ENCODE assay signal across 9 mouse cellular contexts in the genomic region with DNA sequence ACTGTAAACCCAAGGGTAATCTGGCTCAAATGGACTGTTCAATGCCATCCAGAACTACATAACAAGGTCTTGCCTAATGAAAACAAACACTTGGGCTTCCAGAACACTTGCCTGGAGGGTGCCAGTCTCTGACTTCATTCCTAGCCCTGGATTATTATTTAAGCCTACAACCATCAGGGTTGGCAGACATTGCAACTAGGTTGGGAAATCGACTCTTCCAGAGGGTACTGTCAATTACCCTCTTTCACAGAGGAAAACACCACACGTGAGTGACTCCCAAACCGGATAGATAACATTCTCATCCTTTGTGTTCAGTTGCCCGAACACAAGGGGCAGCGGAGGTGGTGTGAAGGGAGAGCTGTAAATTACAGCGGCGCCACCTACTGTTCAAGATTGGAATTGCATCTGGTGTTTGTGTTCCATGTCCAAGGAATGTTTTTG. TPM values are rescaled to one million over a fixed set of nuclear protein-coding genes. Genes with fewer than 3 reads are reported as not detected.
DNase-seq lines count a peak whose midpoint lies in the region; ATAC-seq and TF ChIP-seq lines count a peak whose summit lies in the region.
"Had no signal": no experiment of that assay in that cellular context is flagged by ENCODE, and none has a peak within 500 bp of the region (broad histone marks: within the 10 kb centered on the region; RNA-seq: fewer than 3 reads in every experiment).

No protein-coding gene starts in this region.

- no peaks in the 10 kb centered on the region for H3K9me3 ChIP-seq in G1E (replicated peaks)
- H3K9me3 ChIP-seq in forebrain, embryonic 13.5 days (replicated peaks) = no peaks in the 10 kb centered on the region
- H3K9me3 ChIP-seq in hindbrain, embryonic 11.5 days (ENCODE audit: control insufficient read depth, low read length) = 0 out of 2 replicates have a peak, but pooled peaks cover 3% of the 10 kb centered on the region

- H3K9ac ChIP-seq in forebrain, embryonic 13.5 days = no peak overlapping the region
- H3K9ac ChIP-seq in hindbrain, embryonic 11.5 days (ENCODE audit: low read depth, low read length) = no peak overlapping the region

- no peak for ATAC-seq in G1E (ENCODE audit: extremely low read depth, insufficient number of reproducible peaks, low FRiP score, poor library complexity, severe bottlenecking)
- ATAC-seq in forebrain, embryonic 13.5 days = peak; percentile 58; the same call in 1 of the 2 replicates
- peak; percentile 43; the same call in 1 of the 2 replicates for ATAC-seq in hindbrain, embryonic 11.5 days (ENCODE audit: low FRiP score)
- ATAC-seq in megakaryocyte progenitor cell, adult 5-6 weeks (replicated peaks; ENCODE audit: poor library complexity) = peak; percentile 99

- H3K27ac ChIP-seq in forebrain, embryonic 13.5 days = no peak overlapping the region
- no peak overlapping the region for H3K27ac ChIP-seq in hindbrain, embryonic 11.5 days (ENCODE audit: low read depth, low read length)

- peak; percentile 14; the same call in 1 of the 2 replicates for TF ChIP-seq CTCF in G1E (IDR thresholded peaks at IDR 0.05; ENCODE audit: low read depth, low read length)

- H3K4me1 ChIP-seq in G1E (ENCODE audit: insufficient read depth, low read depth, low read length) = no peaks in the 10 kb centered on the region
- H3K4me1 ChIP-seq in forebrain, embryonic 13.5 days = no peaks in the 10 kb centered on the region
- no peaks in the 10 kb centered on the region for H3K4me1 ChIP-seq in hindbrain, embryonic 11.5 days (replicated peaks; ENCODE audit: control insufficient read depth, insufficient read depth, low read length)

- no peaks in the 10 kb centered on the region for H3K36me3 ChIP-seq in G1E (replicated peaks)
- H3K36me3 ChIP-seq in forebrain, embryonic 13.5 days (ENCODE audit: poor library complexity, severe bottlenecking) = no peaks in the 10 kb centered on the region
- no peaks in the 10 kb centered on the region for H3K36me3 ChIP-seq in hindbrain, embryonic 11.5 days (ENCODE audit: control insufficient read depth, insufficient read depth, low read length)

- no peaks in the 10 kb centered on the region for H3K27me3 ChIP-seq in G1E (ENCODE audit: insufficient read depth, low read length)
- no peaks in the 10 kb centered on the region for H3K27me3 ChIP-seq in forebrain, embryonic 13.5 days
- H3K27me3 ChIP-seq in hindbrain, embryonic 11.5 days (ENCODE audit: control insufficient read depth, insufficient read depth, low read length) = no peaks in the 10 kb centered on the region

- H3K4me3 ChIP-seq in G1E (ENCODE audit: low read depth, low read length) = no peak overlapping the region
- H3K4me3 ChIP-seq in forebrain, embryonic 13.5 days = no peak overlapping the region
- H3K4me3 ChIP-seq in hindbrain, embryonic 11.5 days (ENCODE audit: low read depth, low read length) = no peak overlapping the region

- DNase-seq in G1E (ENCODE audit: low spot score) = no peak
- peak; percentile 36 for DNase-seq in c-Kit-negative CD71-positive TER-119-positive erythroid progenitor cells, embryonic 14.5 days (ENCODE audit: low read depth, low spot score)
- peak; percentile 91 for DNase-seq in hindbrain, embryonic 11.5 days (ENCODE audit: low spot score)
- DNase-seq in layer of hippocampus, postnatal 10 days (ENCODE audit: low spot score in 2 of 2) = peak; percentile 93
- peak; percentile 86 for DNase-seq in right cerebral cortex, adult 18-20 months
- DNase-seq in urinary bladder, postnatal 10 days (ENCODE audit: low spot score) = peak; percentile 86

- 3% methylated on average over 7 of the region's 7 CpGs for WGBS in forebrain, embryonic 13.5 days
- 4% methylated on average over 7 of the region's 7 CpGs for WGBS in hindbrain, embryonic 11.5 days

- H3K4me2 ChIP-seq in forebrain, embryonic 13.5 days = peak overlapping the region; percentile 18; the same call in 1 of the 2 replicates
- H3K4me2 ChIP-seq in hindbrain, embryonic 11.5 days (replicated peaks; ENCODE audit: low read depth, low read length) = no peak overlapping the region

RNA-seq across cellular contexts. Expression of a gene that starts 5.8 kb away (rescaled TPM):
- not detected in 2 replicates for total RNA-seq in G1E (2014; fragmentation: Nextera tagmentation)
- 0.11 TPM in 1 of 2 replicates, not detected in the other for total RNA-seq in G1E (2017)
- polyA plus RNA-seq in G1E (2012) = not detected in 2 replicates
- not detected in 2 replicates for polyA plus RNA-seq in forebrain, embryonic 13.5 days (2015; fragmentation: Nextera tagmentation; extraction: Ambion mirVana)
- 0.15 TPM in 1 of 2 replicates, not detected in the other for polyA plus RNA-seq in hindbrain, embryonic 11.5 days (2014; fragmentation: Nextera tagmentation; extraction: Ambion mirVana)
- not detected for total RNA-seq in layer of hippocampus, postnatal 10 days (2021)
- total RNA-seq in megakaryocyte progenitor cell, adult 5-6 weeks (2015) = not detected in 2 replicates
- not detected in 2 replicates for total RNA-seq in megakaryocyte progenitor cell, adult 5-6 weeks (2017)

RNA-seq across cellular contexts. Expression of a gene that starts 8.9 kb away (rescaled TPM):
- total RNA-seq in G1E (2014; fragmentation: Nextera tagmentation) (not detected in 2 replicates), G1E (2017) (not detected in 2 replicates)
- polyA plus RNA-seq in G1E (2012) = not detected in 2 replicates
- not detected in 2 replicates for polyA plus RNA-seq in forebrain, embryonic 13.5 days (2015; fragmentation: Nextera tagmentation; extraction: Ambion mirVana)
- polyA plus RNA-seq in hindbrain, embryonic 11.5 days (2014; fragmentation: Nextera tagmentation; extraction: Ambion mirVana) = not detected in 2 replicates
- total RNA-seq in layer of hippocampus, postnatal 10 days (2021) = not detected
- not detected in 2 replicates for total RNA-seq in megakaryocyte progenitor cell, adult 5-6 weeks (2015)
- total RNA-seq in megakaryocyte progenitor cell, adult 5-6 weeks (2017) = not detected in 2 replicates
- polyA plus RNA-seq: liver, embryonic 16.5 days had no signal

RNA-seq across cellular contexts. Expression of a gene that starts 34.9 kb away (rescaled TPM):
- total RNA-seq in G1E (2014; fragmentation: Nextera tagmentation) (not detected in 2 replicates), G1E (2017) (0.12 and 0.38 TPM in 2 replicates)
- polyA plus RNA-seq in G1E (2012) = not detected in 2 replicates
- polyA plus RNA-seq in forebrain, embryonic 13.5 days (2015; fragmentation: Nextera tagmentation; extraction: Ambion mirVana) = not detected in 2 replicates
- not detected in 2 replicates for polyA plus RNA-seq in hindbrain, embryonic 11.5 days (2014; fragmentation: Nextera tagmentation; extraction: Ambion mirVana)
- total RNA-seq in layer of hippocampus, postnatal 10 days (2021) = not detected
- total RNA-seq in megakaryocyte progenitor cell, adult 5-6 weeks (2015) = not detected in 2 replicates
- not detected in 2 replicates for total RNA-seq in megakaryocyte progenitor cell, adult 5-6 weeks (2017)
- polyA plus RNA-seq: liver, embryonic 16.5 days had no signal

RNA-seq across cellular contexts. Expression of a gene that starts 35.4 kb away (rescaled TPM):
- total RNA-seq in G1E (2014; fragmentation: Nextera tagmentation) (not detected in 2 replicates), G1E (2017) (0.17 and 0.33 TPM in 2 replicates)
- not detected in 2 replicates for polyA plus RNA-seq in G1E (2012)
- 4.9 and 5.1 TPM in 2 replicates for polyA plus RNA-seq in forebrain, embryonic 13.5 days (2015; fragmentation: Nextera tagmentation; extraction: Ambion mirVana)
- 2.8 and 3.1 TPM in 2 replicates for polyA plus RNA-seq in hindbrain, embryonic 11.5 days (2014; fragmentation: Nextera tagmentation; extraction: Ambion mirVana)
- total RNA-seq in layer of hippocampus, postnatal 10 days (2021) = 10 to 100 TPM; 11.9 TPM
- total RNA-seq in megakaryocyte progenitor cell, adult 5-6 weeks (2015) = 10.2 and 13.0 TPM in 2 replicates
- 7.5 and 9.7 TPM in 2 replicates for total RNA-seq in megakaryocyte progenitor cell, adult 5-6 weeks (2017)
